Mouse (Mus musculus) liver, postnatal 0 days (tissue): ENCODE measurements around the gene Rbfox3.

ENCODE experiments used
- CTCF ChIP-seq: sonication (generic); IDR thresholded peaks from 2 replicates; pipeline ENCODE4 v1.5.1; 2016; ENCODE audit warnings: antibody characterized with exemption, low read depth
- EP300 ChIP-seq: IDR thresholded peaks from 2 replicates; pipeline ENCODE4 v1.6.1; 2016; ENCODE audit warnings: antibody characterized with exemption, low read depth, mild to moderate bottlenecking

DNA sequence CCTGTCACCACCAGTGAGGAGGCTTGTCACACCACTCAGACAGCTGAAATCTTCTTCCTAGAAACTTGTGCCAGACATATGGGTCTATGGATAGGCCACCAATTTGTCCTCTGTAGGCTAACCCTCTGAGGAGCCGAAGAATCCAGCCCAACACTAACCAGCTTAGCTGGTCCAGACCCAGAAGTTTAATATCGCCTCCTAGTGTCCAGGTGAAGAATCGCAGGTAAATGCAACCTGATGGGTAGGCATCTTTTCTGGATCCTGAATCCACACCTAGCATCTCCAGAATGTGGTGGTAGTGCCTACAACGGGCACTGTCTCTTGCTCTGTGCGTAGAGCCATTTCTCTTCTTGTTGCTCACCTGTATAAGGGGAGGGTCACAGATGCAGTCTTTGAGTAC, 391.1 kb downstream of the Rbfox3 start:
- TF ChIP-seq CTCF (peak; percentile 60), EP300 (no peak)
